Mouse (Mus musculus): ENCODE measurements around the gene 4930438A08Rik. TPM values are rescaled to one million over a fixed set of nuclear protein-coding genes. Genes with fewer than 3 reads are reported as not detected.
"Not testable (repeated sequence)": the region's sequence is repeated elsewhere in the genome, so short reads cannot be mapped to it uniquely, and the experiment has no call there.

The 4930438A08Rik gene
- total RNA-seq, 2 experiments from 2014 or later: not detected

- DNase-seq (ENCODE audit: low spot score in 2 of 2): no peak
Observed at GRCm38 (mm10) chr11:58281970-58282496, 7.4 kb downstream of the 4930438A08Rik start.

GRCm38 (mm10) chr11:58282518-58282917 is 7.9 kb downstream of the 4930438A08Rik start:
- no peak for DNase-seq (ENCODE audit: low spot score in 2 of 2)

DNA sequence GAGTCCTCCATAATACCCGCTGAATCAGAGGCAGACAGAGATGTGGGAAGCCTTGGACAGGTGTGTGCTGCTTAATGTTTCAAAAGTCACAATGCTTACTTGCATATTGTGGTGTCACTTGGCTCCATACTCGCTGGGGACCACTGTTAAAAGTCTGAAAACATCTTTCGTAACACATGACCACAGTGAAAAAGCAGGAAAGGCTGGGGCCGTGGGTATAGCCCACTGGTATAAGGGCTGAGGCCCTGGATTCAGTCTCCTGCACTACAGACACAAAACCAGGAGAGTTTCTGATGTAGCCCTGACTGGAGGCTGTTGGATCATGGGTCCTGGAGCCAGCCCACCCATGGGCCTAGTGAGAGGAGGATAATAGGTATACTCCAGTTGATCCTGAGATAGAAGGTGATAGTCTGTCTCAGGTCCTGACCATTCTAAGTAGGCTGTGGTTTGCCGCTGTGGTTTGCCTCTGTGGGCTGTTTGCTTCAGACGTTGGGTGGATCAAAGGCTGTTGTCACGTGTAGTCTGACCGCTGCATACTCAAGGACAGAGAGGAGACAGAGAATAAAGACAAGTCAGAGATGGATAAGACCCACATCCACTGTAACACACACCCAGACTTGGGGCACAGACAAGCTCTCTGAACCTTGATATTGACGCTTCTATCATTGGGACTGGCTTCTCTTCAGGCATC is 15.5 kb downstream of the 4930438A08Rik start:
- no peak for DNase-seq (ENCODE audit: low spot score in 2 of 2)

DNA sequence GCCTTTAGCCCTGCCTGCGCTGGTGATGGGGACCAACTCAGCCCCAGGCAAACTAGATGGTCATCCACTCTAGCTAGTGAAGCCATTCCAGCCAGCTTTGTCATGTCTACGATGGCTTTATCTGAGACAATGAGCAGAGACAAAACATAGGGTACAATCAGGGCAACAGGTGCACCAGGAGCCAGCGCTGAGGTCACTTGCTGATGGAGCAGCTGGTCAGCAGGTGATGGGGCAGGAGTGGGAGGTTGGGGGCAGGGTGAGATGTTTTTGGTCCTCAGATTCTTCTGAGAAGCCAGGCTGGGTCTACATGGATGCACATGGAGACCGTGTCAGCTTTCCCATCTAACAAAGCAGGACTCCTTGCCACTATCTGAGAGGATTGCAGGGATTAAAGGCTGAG is 16.2 kb downstream of the 4930438A08Rik start:
- no peak for DNase-seq (ENCODE audit: low spot score in 2 of 2)

- DNase-seq (ENCODE audit: low spot score in 2 of 2): no peak
Observed at GRCm38 (mm10) chr11:58292791-58293190, 18.2 kb downstream of the 4930438A08Rik start.

DNA sequence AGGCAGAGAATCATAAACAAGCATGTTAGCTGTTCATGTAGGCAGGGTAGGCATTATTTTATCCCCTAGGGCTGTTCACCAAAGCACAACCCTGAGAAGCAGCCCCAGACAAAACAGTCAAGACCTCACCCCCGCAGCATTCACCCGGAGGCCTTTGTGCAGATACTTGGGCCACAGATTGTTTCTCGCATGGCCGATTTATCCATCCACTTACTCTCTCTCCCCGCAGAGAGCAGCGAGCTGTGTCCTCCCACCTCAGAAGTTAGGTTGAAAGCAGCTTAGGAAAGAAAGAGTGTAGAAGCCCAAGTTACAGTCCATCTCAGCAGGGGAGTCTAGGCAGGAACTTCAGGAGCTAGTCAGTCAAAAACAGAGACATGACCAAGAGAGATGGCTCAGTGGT is 22.8 kb downstream of the 4930438A08Rik start:
- no peak for DNase-seq (ENCODE audit: low spot score in 2 of 2)

- peak; percentile 66 to 76 for DNase-seq (ENCODE audit: low spot score in 2 of 2)
Observed at GRCm38 (mm10) chr11:58301057-58301456, 26.5 kb downstream of the 4930438A08Rik start.

DNA sequence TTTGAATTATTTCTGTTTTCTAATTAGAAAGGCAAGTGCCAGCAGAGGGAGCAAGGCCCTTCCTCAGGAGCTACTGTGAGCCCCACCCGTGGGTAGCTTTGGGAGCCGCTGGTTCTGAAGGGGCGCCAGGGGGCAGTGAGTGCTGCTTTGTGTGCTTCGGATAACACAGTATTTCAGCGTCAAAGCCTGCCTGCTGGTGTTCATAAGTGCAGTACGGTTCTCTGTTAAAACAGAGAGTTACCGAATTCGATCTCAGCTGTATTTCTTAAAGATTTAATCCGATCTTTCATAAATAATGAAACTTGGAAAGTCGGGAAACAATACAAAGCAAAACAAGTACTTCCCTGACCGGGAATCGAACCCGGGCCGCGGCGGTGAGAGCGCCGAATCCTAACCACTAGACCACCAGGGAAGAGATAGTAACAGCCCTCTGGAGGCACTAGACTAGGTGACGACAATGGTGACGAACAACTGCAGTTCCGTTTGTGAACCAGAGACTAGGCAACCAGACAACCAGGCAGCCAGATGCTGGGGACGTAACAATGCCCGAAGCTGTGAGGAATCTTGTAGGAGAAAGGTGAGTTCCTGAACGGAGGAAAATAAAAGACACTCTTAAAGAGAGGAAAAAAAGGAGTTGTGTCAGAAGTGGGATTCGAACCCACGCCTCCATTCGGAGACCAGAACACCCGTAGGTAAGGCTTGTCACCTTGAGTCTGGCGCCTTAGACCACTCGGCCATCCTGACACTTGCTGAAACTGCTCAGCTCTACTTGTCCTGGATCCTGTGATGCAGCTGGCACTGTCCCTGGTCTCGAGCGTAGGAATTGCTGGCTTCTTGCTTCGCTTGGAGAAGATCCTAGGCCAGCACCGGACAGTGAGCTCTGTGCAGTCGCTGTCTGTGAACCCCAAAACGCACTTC is 27.5 kb downstream of the 4930438A08Rik start:
- DNase-seq (ENCODE audit: low spot score in 2 of 2): peak; percentile 99 to 100

- no peak for DNase-seq (ENCODE audit: low spot score in 2 of 2)
Observed at GRCm38 (mm10) chr11:58302774-58303445, 28.3 kb downstream of the 4930438A08Rik start.

- DNase-seq (ENCODE audit: low spot score in 2 of 2): no peak
Observed at GRCm38 (mm10) chr11:58303594-58303993, 29.0 kb downstream of the 4930438A08Rik start.

DNA sequence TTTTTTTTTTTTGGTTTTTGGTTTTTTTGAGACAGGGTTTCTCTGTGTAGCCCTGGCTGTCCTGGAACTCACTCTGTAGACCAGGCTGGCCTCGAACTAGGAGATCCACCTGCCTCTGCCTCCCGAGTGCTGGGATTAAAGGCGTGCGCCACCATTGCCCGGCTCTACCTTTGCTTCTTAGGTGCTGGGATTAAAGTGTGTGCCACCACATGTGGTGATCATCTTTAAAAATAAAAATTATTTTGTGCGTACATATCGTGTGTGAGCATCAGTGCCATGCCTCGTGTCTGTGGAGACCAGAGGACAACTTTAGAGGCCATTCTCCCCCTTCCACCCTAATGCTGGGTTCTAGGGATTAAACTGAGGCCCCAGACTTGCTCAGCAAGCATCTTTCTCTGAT is 30.7 kb downstream of the 4930438A08Rik start:
- not testable (repeated sequence) for DNase-seq (ENCODE audit: low spot score in 2 of 2)

DNA sequence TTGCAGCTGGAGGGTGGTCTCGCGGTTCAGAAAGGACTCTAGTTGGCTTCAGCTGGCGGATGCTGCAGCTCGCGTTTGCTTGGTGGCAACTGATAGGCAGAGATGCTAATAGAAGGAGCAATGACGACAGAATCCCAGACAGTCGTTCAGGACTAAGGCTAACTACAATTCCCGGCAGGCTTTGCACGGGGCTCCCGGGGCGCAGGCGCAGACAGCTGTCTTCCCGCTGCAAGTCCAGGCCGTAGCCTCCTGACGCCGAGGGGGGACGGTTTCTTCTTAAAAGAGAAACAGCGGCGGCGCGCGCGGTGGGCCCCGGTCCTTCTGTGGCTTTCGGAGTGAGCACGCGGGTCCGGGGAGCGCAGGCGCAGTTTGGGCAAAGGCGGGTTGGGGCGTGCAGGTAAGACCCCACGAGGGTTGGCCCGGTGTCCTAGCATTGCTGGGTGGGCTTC is 32.3 kb downstream of the 4930438A08Rik start, which contains the start of gene Zfp692:
TSS of gene Zfp692 (plus strand) at position 210 of the 449 bp plus-strand sequence.
- peak; percentile 87 for DNase-seq (ENCODE audit: low spot score in 2 of 2)

DNA sequence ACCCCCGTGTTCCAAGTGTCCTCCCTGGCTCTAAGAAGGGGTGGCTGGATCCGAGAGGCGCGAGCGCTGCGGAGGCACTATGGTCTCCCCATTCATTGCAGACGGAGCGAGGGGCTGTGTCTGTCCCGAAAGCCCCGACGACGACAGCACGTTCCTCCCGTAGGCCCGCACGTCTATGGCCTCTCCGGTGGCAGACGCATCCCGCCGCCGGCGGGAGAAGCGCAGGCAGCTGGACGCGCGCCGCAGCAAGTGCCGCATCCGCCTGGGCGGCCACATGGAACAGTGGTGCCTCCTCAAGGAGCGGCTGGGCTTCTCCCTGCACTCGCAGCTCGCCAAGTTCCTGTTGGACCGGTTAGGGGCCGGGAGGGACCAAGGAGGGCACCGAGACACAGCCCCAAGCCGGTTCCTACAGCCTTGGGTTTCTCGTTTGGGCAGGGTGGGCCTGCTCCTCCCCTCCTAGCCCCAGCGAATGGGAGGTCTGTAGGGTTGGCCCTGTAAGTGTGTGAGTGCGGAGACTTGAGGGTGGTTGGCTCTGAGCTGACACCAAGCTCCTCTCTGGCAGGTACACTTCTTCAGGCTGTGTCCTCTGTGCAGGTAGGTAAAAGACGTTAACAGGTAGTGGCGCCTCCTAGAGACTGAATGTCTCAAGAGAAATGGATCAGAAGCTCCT is 32.9 kb downstream of the 4930438A08Rik start:
- peak; percentile 51 to 60 for DNase-seq (ENCODE audit: low spot score in 2 of 2)

DNA sequence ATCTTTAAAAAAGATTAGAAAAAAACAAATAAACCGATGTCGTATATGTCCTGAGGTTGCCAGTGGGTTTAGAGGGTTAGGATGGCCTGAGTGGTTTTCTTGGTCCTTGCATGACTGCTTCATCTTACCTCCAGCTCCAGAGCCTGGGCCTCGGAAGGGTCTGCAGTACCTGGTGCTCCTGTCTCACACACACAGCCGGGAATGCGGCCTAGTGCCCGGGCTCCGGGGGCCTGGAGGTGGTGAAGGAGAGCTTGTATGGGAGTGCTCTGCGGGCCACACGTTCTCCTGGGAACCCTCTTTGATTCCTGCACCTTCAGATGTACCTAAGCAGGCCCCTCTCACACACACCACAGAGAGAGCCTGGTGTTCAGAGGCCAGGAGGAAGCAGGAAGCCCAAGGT is 34.1 kb downstream of the 4930438A08Rik start:
- DNase-seq (ENCODE audit: low spot score in 2 of 2): no peak

DNA sequence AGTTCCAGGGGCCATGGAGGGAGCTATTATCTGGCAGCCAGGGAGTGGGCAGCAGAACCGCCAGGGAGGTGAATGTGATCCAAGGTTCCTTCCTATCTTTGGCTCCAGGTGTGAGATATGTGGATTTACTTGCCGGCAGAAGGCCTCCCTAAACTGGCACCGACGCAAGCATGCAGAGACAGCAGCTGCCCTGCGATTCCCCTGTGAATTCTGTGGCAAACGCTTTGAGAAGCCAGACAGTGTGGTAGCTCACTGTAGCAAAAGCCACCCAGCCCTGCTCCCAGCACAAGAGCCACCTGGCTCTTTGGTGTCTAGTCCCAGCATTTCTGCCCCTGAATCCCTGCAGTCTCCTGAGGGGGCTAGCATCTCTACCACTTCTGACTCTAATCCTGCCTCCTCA is 39.5 kb downstream of the 4930438A08Rik start:
- DNase-seq (ENCODE audit: low spot score in 2 of 2): no peak

GRCm38 (mm10) chr11:58315536-58316168 is 41.1 kb downstream of the 4930438A08Rik start:
- DNase-seq (ENCODE audit: low spot score in 2 of 2): no peak

- no peak for DNase-seq (ENCODE audit: low spot score in 2 of 2)
Observed at GRCm38 (mm10) chr11:58316344-58316743, 41.7 kb downstream of the 4930438A08Rik start.

DNA sequence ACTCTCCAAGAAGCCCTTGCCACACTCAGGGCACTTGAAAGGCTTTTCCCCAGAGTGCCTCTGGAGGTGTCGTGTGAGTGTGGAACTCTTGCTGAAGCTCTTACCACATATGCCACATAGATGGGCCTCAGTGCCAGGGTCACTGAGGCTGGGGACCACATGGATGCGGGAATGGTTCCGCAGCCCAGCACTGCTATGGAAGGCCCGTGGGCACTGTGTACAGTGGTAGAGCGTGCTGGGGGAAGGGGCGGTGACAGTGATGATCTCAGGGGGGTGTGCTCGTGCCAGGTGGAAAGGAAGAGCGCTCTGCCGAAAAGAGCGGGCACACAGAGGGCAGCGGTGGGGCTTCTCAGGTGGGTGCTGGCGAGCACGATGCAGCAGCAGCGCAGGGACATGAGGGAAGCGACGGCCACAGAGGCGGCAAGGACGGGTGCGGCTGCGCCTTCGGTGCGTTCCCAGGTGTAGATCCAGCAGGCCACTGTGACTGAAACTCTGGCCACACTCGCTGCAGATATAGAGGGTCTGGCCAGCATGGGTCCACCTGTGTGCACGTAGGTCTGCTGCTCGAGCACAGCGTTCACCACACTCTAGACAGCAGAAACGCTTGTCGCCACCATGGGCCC is 42.3 kb downstream of the 4930438A08Rik start:
- no peak for DNase-seq (ENCODE audit: low spot score in 2 of 2)

DNA sequence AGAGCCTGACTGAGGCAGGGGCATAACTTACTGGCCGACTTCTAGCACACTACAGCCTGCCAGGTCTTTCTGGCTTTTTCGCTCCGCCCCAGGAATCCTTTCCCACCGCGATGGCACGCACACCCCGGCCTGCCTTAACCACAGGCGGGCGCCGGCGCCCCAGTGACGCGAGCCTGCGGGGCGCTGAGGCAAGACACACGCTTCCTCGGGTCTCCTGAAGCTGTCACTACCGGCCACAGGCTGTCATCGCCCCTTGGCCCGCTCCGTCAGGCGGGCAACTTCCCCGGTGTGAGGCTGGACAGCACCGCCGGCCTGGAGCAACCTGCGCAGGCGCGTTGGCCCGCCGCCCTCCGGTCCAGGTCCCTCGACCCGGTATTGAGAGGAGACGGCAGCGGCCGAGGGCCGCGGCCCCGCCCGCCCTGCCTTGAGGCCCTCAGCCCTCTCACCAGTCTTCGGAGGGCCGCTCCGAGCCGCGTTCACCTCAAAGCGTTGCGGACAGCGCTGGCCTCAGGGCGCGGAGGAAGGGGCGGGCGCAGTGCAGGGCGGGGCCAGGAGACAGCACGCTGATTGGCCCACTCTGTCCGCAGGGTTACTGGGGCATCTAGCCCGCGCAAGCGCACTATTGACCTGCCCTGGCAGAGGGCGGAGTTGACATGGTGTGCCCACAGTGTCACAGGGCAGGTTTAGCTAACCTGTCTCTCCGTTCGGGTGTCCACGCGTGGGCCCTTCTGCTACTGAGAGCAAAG is 48.4 kb downstream of the 4930438A08Rik start:
- peak; percentile 94 to 95 for DNase-seq (ENCODE audit: low spot score in 2 of 2)

Measured in adrenal gland, adult 18-20 months (tissue).